Mouse (Mus musculus) bone marrow, adult 2 months (tissue): ENCODE results near the gene Keg1. TPM values are rescaled to one million over a fixed set of nuclear protein-coding genes. Genes with fewer than 3 reads are reported as not detected.

Experiments
- H3K27ac ChIP-seq: fragments of 200-500 bp; 2 replicates; pipeline ENCODE4 v1.5.1; 2012; ENCODE audit warnings: low read depth, mild to moderate bottlenecking, control low read depth, inconsistent platforms, low read length; ENCODE audit not compliant: control insufficient read depth, poor library complexity, insufficient read depth
- H3K4me1 ChIP-seq: fragments of 200-500 bp; 2 replicates; pipeline ENCODE4 v1.6.1; 2011; ENCODE audit warnings: low read length; ENCODE audit not compliant: control insufficient read depth, insufficient read depth
- H3K4me3 ChIP-seq: fragments of 200-500 bp; replicated peaks from 2 replicates; pipeline ENCODE3; 2011; ENCODE audit warnings: mild to moderate bottlenecking, low read depth, low read length, control low read depth; ENCODE audit not compliant: control insufficient read depth
- CTCF ChIP-seq: fragments of 200-500 bp; IDR thresholded peaks from 2 replicates; pipeline ENCODE4 v1.5.1; 2011; ENCODE audit warnings: low read length, control low read depth; ENCODE audit not compliant: control insufficient read depth, insufficient read depth
- POLR2A ChIP-seq: fragments of 200-500 bp; IDR thresholded peaks from 2 replicates; pipeline ENCODE4 v1.6.1; 2011; ENCODE audit warnings: low read depth, mild to moderate bottlenecking, control low read depth, low read length, borderline replicate concordance; ENCODE audit not compliant: control insufficient read depth
- WGBS: fragments of 180-500 bp; shearing (Covaris S2); methylation state at CpG from one replicate; pipeline ENCODE4 v1.1.7; 2018; 5-methylcytosine and 5-hydroxymethylcytosine counted together
- polyA plus RNA-seq: library from polyadenylated mRNA; stranded (reverse); fragments of >200 nt; gene quantifications from 2 replicates; pipeline ENCODE4 v1.2.4, GENCODE M21; 2011; ENCODE audit warnings: low replicate concordance; ENCODE audit not compliant: missing spikeins, insufficient read depth, insufficient read length

Gene Keg1
- polyA plus RNA-seq, 1 experiment: 9.3 TPM

- TF ChIP-seq POLR2A (no peak), CTCF (no peak)
- Histone ChIP-seq H3K4me1 (no peaks in the 10 kb centered on the region), H3K4me3 (no peak overlapping the region), H3K27ac (no peak overlapping the region)
- WGBS: 82% methylated on average over 2 of the region's 2 CpGs
Observed at GRCm38 (mm10) chr19:12731950-12732349, 36.4 kb downstream of the Keg1 start.

GRCm38 (mm10) chr19:12756286-12756685 lies 60.7 kb downstream of the Keg1 start:
- no peak overlapping the region for H3K27ac ChIP-seq
- H3K4me1 ChIP-seq: no peaks in the 10 kb centered on the region
- no peak for TF ChIP-seq POLR2A
- no peak for TF ChIP-seq CTCF
- 68% methylated on average over 3 of the region's 3 CpGs for WGBS
- no peak overlapping the region for H3K4me3 ChIP-seq

GRCm38 (mm10) chr19:12758936-12759478 lies 63.4 kb downstream of the Keg1 start:
- no peaks in the 10 kb centered on the region for H3K4me1 ChIP-seq
- 84% methylated on average over 1 of the region's 1 CpGs for WGBS
- H3K27ac ChIP-seq: no peak overlapping the region
- no peak for TF ChIP-seq CTCF
- no peak overlapping the region for H3K4me3 ChIP-seq

- Histone ChIP-seq H3K4me1 (no peaks in the 10 kb centered on the region), H3K27ac (no peak overlapping the region), H3K4me3 (no peak overlapping the region)
- WGBS: 89% methylated on average over 2 of the region's 2 CpGs
- TF ChIP-seq POLR2A (no peak), CTCF (no peak)
Observed at GRCm38 (mm10) chr19:12759656-12760055, 64.1 kb downstream of the Keg1 start.

- WGBS: 50% methylated on average over 2 of the region's 2 CpGs
- no peak overlapping the region for H3K4me3 ChIP-seq
- no peak for TF ChIP-seq CTCF
- no peaks in the 10 kb centered on the region for H3K4me1 ChIP-seq
- no peak overlapping the region for H3K27ac ChIP-seq
Observed at GRCm38 (mm10) chr19:12762212-12763130, 66.9 kb downstream of the Keg1 start.

- Histone ChIP-seq H3K4me1 (no peaks in the 10 kb centered on the region), H3K4me3 (no peak within 1 kb of the TSS), H3K27ac (no peak within 1 kb of the TSS)
- TF ChIP-seq POLR2A: no peak
- TF ChIP-seq CTCF: no peak
- 93% methylated on average over 7 of the region's 7 CpGs for WGBS
Observed at GRCm38 (mm10) chr19:12765308-12765707, 69.7 kb downstream of the Keg1 start, which contains the start of gene Cntf. Gene Cntf (minus strand): TSS chr19:12765632.

Other genes starting within 250 kb of the Keg1 start
- gene Mpeg1, start 235.0 kb upstream of the Keg1 start, polyA plus RNA-seq: 20.5 and 54.7 TPM in 2 replicates
- 2.3 and 6.7 TPM in 2 replicates for gene Dtx4, start 194.3 kb upstream of the Keg1 start, polyA plus RNA-seq
- 42.1 and 61.9 TPM in 2 replicates for gene Fam111a, start 150.0 kb upstream of the Keg1 start, polyA plus RNA-seq
- 1.3 TPM in 1 of 2 replicates, not detected in the other for gene Gm4952, start 95.8 kb upstream of the Keg1 start, polyA plus RNA-seq
- gene Glyat, start 62.5 kb upstream of the Keg1 start, polyA plus RNA-seq: 0.45 and 2.5 TPM in 2 replicates
- gene Olfr1442, start 25.3 kb upstream of the Keg1 start, polyA plus RNA-seq: not detected in 2 replicates
- gene Olfr1443, start 17.7 kb upstream of the Keg1 start, polyA plus RNA-seq: not detected in 2 replicates
- gene Cntf, start 69.8 kb downstream of the Keg1 start, polyA plus RNA-seq: 1.8 and 2.0 TPM in 2 replicates
- 45.6 and 46.7 TPM in 2 replicates for gene Zfp91, start 100.3 kb downstream of the Keg1 start, polyA plus RNA-seq
- 4.2 and 12.3 TPM in 2 replicates for gene Lpxn, start 100.4 kb downstream of the Keg1 start, polyA plus RNA-seq
- gene Gm5244, start 150.9 kb downstream of the Keg1 start, polyA plus RNA-seq: 2.2 and 4.3 TPM in 2 replicates
- gene Olfr1444, start 161.5 kb downstream of the Keg1 start, polyA plus RNA-seq: not detected in 2 replicates
- gene Olfr1445, start 188.1 kb downstream of the Keg1 start, polyA plus RNA-seq: not detected in 2 replicates
- gene Olfr1446, start 197.7 kb downstream of the Keg1 start, polyA plus RNA-seq: not detected in 2 replicates
- gene Olfr1447, start 208.0 kb downstream of the Keg1 start, polyA plus RNA-seq: not detected in 2 replicates
- gene Olfr1448, start 228.6 kb downstream of the Keg1 start, polyA plus RNA-seq: not detected in 2 replicates
- gene Olfr1449, start 235.1 kb downstream of the Keg1 start, polyA plus RNA-seq: not detected in 2 replicates